Mouse (Mus musculus) kidney, adult 2 months (tissue): Measurements from ENCODE around the gene Nfkbil1.

Source experiments
- CTCF ChIP-seq: fragments of 200-500 bp; conservative IDR thresholded peaks from 2 replicates; pipeline ENCODE4 v1.5.1; 2011; ENCODE audit warnings: low read depth, mild to moderate bottlenecking, control low read depth, low read length, moderate library complexity, mixed read lengths; ENCODE audit not compliant: insufficient read depth, insufficient read length
- POLR2A ChIP-seq: fragments of 200-500 bp; IDR thresholded peaks from one replicate; pipeline ENCODE4 v1.6.1; 2011; ENCODE audit warnings: low read depth, low read length, control low read depth

- no peak for TF ChIP-seq CTCF
- TF ChIP-seq POLR2A, result no peak
These were observed 37.6 kb downstream of the Nfkbil1 start for GRCm38 (mm10) chr17:35198029-35198428.
